Mouse (Mus musculus): ENCODE data around the gene Tex33. TPM values are rescaled to one million over a fixed set of nuclear protein-coding genes. Genes with fewer than 3 reads are reported as not detected.

Tex33 gene
- polyA plus RNA-seq, 1 experiment from 2014 or later: not detected

DNA sequence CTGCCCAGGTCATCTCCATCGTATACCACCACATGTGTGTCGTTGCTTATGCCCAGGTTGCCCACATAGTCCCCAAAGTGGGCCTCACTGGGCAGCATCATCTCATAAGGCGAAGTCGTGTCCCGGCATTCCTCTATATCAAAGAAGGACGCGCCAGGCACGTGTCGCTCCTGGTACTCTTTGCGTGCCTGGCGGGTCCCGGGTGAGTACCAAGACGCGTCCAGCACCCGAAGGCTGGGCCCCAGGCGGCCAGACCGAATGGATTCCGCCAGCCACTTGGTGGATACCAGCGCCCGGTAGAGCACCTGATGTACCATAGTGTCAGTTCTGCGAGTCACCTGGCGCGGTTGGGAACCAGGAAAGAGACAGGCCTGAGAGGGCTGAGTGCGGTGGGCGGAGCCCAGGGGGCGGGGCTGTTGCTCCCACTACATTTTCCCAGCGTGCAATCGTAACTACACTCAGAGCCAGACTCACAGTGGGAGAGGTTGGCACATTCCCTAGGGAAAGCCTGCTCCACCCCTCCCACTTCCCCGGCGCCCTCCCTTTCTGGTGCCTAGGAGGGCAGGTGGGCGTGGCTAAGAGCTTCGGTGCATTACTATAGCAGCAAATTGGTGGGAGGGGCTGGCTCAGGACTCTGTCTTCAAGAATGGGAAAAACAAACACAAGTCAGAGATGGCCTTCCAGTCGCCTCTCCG, 10.0 kb upstream of the Tex33 start, which contains the start of gene Tst:
TSS of gene Tst (minus strand) at position 391 of the 695 bp plus-strand sequence.
- WGBS: 1% methylated on average over 34 of the region's 34 CpGs
- Histone ChIP-seq H3K36me3 (ENCODE audit: control insufficient read depth, insufficient read depth, low read length) (no peaks in the 10 kb centered on the region), H3K27ac (ENCODE audit: low read length) (peak within 1 kb of the TSS; percentile 100), H3K4me1 (replicated peaks; ENCODE audit: control insufficient read depth, insufficient read depth, low read length) (peaks cover 57% of the 10 kb centered on the region), H3K4me2 (ENCODE audit: low read depth, low read length) (peak within 1 kb of the TSS; percentile 69), H3K27me3 (ENCODE audit: control insufficient read depth, insufficient read depth, low read depth, low read length) (peaks cover 14% of the 10 kb centered on the region), H3K4me3 (ENCODE audit: low read length) (peak within 1 kb of the TSS; percentile 81), H3K9ac (ENCODE audit: low read length) (peak within 1 kb of the TSS; percentile 84), H3K9me3 (ENCODE audit: control insufficient read depth, low read length) (no peaks in the 10 kb centered on the region)
- peak; percentile 82 for ATAC-seq (ENCODE audit: low read depth)

DNA sequence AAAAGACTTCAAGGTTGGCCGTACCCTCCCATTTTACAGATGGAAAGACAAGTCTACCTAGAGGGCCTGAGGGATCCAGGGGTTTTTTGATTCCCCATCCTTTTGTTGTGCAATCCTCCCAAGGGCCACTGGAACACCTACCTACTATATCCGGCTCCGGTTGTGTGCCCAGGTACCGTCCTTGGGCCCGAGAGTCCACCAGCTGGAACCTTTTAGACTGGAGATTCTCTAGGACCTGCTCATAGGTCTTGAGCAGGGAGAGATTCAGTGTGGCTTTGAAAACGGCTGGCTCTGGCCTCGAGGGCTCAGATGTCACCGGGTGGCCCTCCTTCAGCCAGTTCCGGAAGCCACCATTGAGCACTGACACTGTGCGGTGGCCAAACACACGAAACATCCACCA, 9.4 kb upstream of the Tex33 start:
- WGBS: 46% methylated on average over 11 of the region's 11 CpGs
- peak overlapping the region; percentile 84 for H3K9ac ChIP-seq (ENCODE audit: low read length)
- ATAC-seq (ENCODE audit: low read depth): no peak
- peak overlapping the region; percentile 81 for H3K4me3 ChIP-seq (ENCODE audit: low read length)
- peak overlapping the region; percentile 100 for H3K27ac ChIP-seq (ENCODE audit: low read length)
- H3K27me3 ChIP-seq (ENCODE audit: control insufficient read depth, insufficient read depth, low read depth, low read length): peaks cover 8% of the 10 kb centered on the region; the same call in 1 of the 2 replicates
- peak overlapping the region; percentile 69 for H3K4me2 ChIP-seq (ENCODE audit: low read depth, low read length)
- H3K36me3 ChIP-seq (ENCODE audit: control insufficient read depth, insufficient read depth, low read length): no peaks in the 10 kb centered on the region
- no peaks in the 10 kb centered on the region for H3K9me3 ChIP-seq (ENCODE audit: control insufficient read depth, low read length)
- H3K4me1 ChIP-seq (replicated peaks; ENCODE audit: control insufficient read depth, insufficient read depth, low read length): peaks cover 54% of the 10 kb centered on the region

- Histone ChIP-seq H3K9me3 (ENCODE audit: control insufficient read depth, low read length) (no peaks in the 10 kb centered on the region), H3K4me3 (ENCODE audit: low read length) (peak overlapping the region; percentile 81), H3K9ac (ENCODE audit: low read length) (peak overlapping the region; percentile 84), H3K27me3 (ENCODE audit: control insufficient read depth, insufficient read depth, low read depth, low read length) (no peaks in the 10 kb centered on the region), H3K36me3 (ENCODE audit: control insufficient read depth, insufficient read depth, low read length) (0 out of 2 replicates have a peak, but pooled peaks cover 1% of the 10 kb centered on the region), H3K4me1 (replicated peaks; ENCODE audit: control insufficient read depth, insufficient read depth, low read length) (peaks cover 49% of the 10 kb centered on the region), H3K27ac (ENCODE audit: low read length) (peak overlapping the region; percentile 100), H3K4me2 (ENCODE audit: low read depth, low read length) (peak overlapping the region; percentile 69)
- ATAC-seq (ENCODE audit: low read depth): no peak
- WGBS: 17% methylated on average over 1 of the region's 1 CpGs
Observed at GRCm38 (mm10) chr15:78403896-78404295, 8.2 kb upstream of the Tex33 start.

DNA sequence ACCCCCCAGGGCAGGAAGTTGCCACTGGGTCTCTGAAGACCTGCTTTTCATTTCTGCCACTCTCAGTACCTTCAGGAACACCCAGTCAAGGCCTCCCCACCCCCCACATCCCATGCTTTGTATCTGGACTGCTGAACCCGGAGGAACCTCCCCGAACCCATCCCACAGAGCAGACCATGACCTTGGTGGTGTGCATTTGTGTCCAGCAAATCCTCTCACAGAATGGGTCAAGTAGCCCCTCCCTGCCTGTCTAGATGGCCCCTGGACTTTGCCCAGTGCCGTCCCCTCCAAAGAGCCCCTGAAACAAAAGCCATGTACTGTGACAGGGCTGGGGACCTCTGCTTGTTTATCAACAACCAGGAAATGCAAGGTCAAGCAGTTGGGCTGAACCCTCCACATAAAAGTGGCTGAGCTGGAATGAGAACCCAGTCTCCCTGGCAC, 7.6 kb upstream of the Tex33 start:
- 0 out of 2 replicates have a peak, but pooled peaks cover 2% of the 10 kb centered on the region for H3K36me3 ChIP-seq (ENCODE audit: control insufficient read depth, insufficient read depth, low read length)
- no peaks in the 10 kb centered on the region for H3K27me3 ChIP-seq (ENCODE audit: control insufficient read depth, insufficient read depth, low read depth, low read length)
- ATAC-seq (ENCODE audit: low read depth): no peak
- 24% methylated on average over 3 of the region's 3 CpGs for whole genome bisulfite sequencing
- H3K27ac ChIP-seq (ENCODE audit: low read length): peak overlapping the region; percentile 100
- H3K9me3 ChIP-seq (ENCODE audit: control insufficient read depth, low read length): no peaks in the 10 kb centered on the region
- peak overlapping the region; percentile 84 for H3K9ac ChIP-seq (ENCODE audit: low read length)
- H3K4me1 ChIP-seq (replicated peaks; ENCODE audit: control insufficient read depth, insufficient read depth, low read length): peaks cover 49% of the 10 kb centered on the region
- peak overlapping the region; percentile 69 for H3K4me2 ChIP-seq (ENCODE audit: low read depth, low read length)
- H3K4me3 ChIP-seq (ENCODE audit: low read length): peak overlapping the region; percentile 81

- Histone ChIP-seq H3K9ac (ENCODE audit: low read length) (peak overlapping the region; percentile 58), H3K27me3 (ENCODE audit: control insufficient read depth, insufficient read depth, low read depth, low read length) (no peaks in the 10 kb centered on the region), H3K4me3 (ENCODE audit: low read length) (0 out of 2 replicates have a peak overlapping the region, but pooled peaks have one; percentile 3), H3K4me2 (ENCODE audit: low read depth, low read length) (peak overlapping the region; percentile 69), H3K36me3 (ENCODE audit: control insufficient read depth, insufficient read depth, low read length) (0 out of 2 replicates have a peak, but pooled peaks cover 2% of the 10 kb centered on the region), H3K27ac (ENCODE audit: low read length) (peak overlapping the region; percentile 100), H3K9me3 (ENCODE audit: control insufficient read depth, low read length) (no peaks in the 10 kb centered on the region), H3K4me1 (replicated peaks; ENCODE audit: control insufficient read depth, insufficient read depth, low read length) (peaks cover 41% of the 10 kb centered on the region)
- 40% methylated on average over 7 of the region's 7 CpGs for WGBS
- ATAC-seq (ENCODE audit: low read depth): peak; percentile 42
Observed at GRCm38 (mm10) chr15:78402423-78402822, 6.7 kb upstream of the Tex33 start.

- Histone ChIP-seq H3K4me2 (ENCODE audit: low read depth, low read length) (peak overlapping the region; percentile 69), H3K9me3 (ENCODE audit: control insufficient read depth, low read length) (no peaks in the 10 kb centered on the region), H3K4me1 (replicated peaks; ENCODE audit: control insufficient read depth, insufficient read depth, low read length) (peaks cover 41% of the 10 kb centered on the region), H3K36me3 (ENCODE audit: control insufficient read depth, insufficient read depth, low read length) (0 out of 2 replicates have a peak, but pooled peaks cover 2% of the 10 kb centered on the region), H3K27me3 (ENCODE audit: control insufficient read depth, insufficient read depth, low read depth, low read length) (no peaks in the 10 kb centered on the region), H3K4me3 (ENCODE audit: low read length) (0 out of 2 replicates have a peak overlapping the region, but pooled peaks have one; percentile 3), H3K9ac (ENCODE audit: low read length) (peak overlapping the region; percentile 58), H3K27ac (ENCODE audit: low read length) (peak overlapping the region; percentile 100)
- ATAC-seq (ENCODE audit: low read depth): 0 out of 2 replicates have a peak, but pooled peaks have one; percentile 4
- WGBS: 22% methylated on average over 4 of the region's 4 CpGs
Observed at GRCm38 (mm10) chr15:78401921-78402320, 6.2 kb upstream of the Tex33 start.

DNA sequence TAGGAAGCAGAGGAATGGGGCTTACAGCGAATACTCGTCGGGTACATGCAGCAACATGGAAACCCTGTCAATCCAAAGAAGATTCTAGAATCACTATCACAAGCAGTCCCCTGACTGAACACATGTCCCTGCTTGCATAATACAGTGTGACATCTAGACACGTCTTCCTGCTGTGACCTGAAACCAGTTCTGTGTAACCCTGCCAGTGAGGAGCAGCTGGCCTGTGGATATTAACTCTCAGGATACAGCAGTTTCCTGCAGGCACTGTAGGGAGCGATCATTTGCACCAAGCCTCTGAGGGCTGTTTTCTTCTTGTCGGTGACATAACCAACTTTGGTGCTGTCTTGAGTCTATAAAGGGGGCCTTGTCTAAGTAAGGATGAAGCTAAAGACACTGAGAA, 5.6 kb upstream of the Tex33 start:
- H3K4me2 ChIP-seq (ENCODE audit: low read depth, low read length): peak overlapping the region; percentile 69; the same call in 1 of the 2 replicates
- H3K9ac ChIP-seq (ENCODE audit: low read length): peak overlapping the region; percentile 58
- H3K27ac ChIP-seq (ENCODE audit: low read length): peak overlapping the region; percentile 100
- H3K4me3 ChIP-seq (ENCODE audit: low read length): no peak overlapping the region
- H3K36me3 ChIP-seq (ENCODE audit: control insufficient read depth, insufficient read depth, low read length): 0 out of 2 replicates have a peak, but pooled peaks cover 2% of the 10 kb centered on the region
- ATAC-seq (ENCODE audit: low read depth): no peak
- peaks cover 41% of the 10 kb centered on the region for H3K4me1 ChIP-seq (replicated peaks; ENCODE audit: control insufficient read depth, insufficient read depth, low read length)
- H3K27me3 ChIP-seq (ENCODE audit: control insufficient read depth, insufficient read depth, low read depth, low read length): no peaks in the 10 kb centered on the region
- 61% methylated on average over 6 of the region's 6 CpGs for WGBS
- no peaks in the 10 kb centered on the region for H3K9me3 ChIP-seq (ENCODE audit: control insufficient read depth, low read length)

DNA sequence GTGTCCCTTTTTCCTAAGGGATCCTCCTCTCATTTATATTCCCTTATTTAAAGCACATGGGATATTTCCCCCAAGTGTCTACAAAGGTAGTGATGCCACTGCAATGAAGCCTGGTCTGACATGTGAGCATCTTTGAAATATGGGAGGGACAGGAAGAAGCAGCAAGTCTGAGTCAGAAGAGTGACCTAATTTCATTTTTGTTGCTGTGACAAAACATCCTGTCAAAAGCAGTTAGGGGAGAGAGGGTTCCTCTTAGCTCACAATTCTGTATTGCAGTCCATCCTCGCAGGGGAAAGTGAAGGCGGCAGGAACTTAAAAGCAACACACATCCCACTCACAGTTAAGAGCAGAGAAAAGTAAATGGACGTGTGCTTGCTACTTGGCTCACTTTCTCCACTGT, 4.9 kb downstream of the Tex33 start:
- H3K4me2 ChIP-seq (ENCODE audit: low read depth, low read length): no peak overlapping the region
- no peak overlapping the region for H3K4me3 ChIP-seq (ENCODE audit: low read length)
- no peak overlapping the region for H3K9ac ChIP-seq (ENCODE audit: low read length)
- H3K27ac ChIP-seq (ENCODE audit: low read length): no peak overlapping the region
- no peaks in the 10 kb centered on the region for H3K4me1 ChIP-seq (replicated peaks; ENCODE audit: control insufficient read depth, insufficient read depth, low read length)
- WGBS: 76% methylated on average over 3 of the region's 3 CpGs
- no peak for ATAC-seq (ENCODE audit: low read depth)
- no peaks in the 10 kb centered on the region for H3K9me3 ChIP-seq (ENCODE audit: control insufficient read depth, low read length)
- H3K36me3 ChIP-seq (ENCODE audit: control insufficient read depth, insufficient read depth, low read length): no peaks in the 10 kb centered on the region
- no peaks in the 10 kb centered on the region for H3K27me3 ChIP-seq (ENCODE audit: control insufficient read depth, insufficient read depth, low read depth, low read length)

- Histone ChIP-seq H3K9ac (ENCODE audit: low read length) (no peak overlapping the region), H3K4me3 (ENCODE audit: low read length) (no peak overlapping the region), H3K27me3 (ENCODE audit: control insufficient read depth, insufficient read depth, low read depth, low read length) (no peaks in the 10 kb centered on the region), H3K36me3 (ENCODE audit: control insufficient read depth, insufficient read depth, low read length) (no peaks in the 10 kb centered on the region), H3K27ac (ENCODE audit: low read length) (no peak overlapping the region), H3K4me2 (ENCODE audit: low read depth, low read length) (no peak overlapping the region), H3K9me3 (ENCODE audit: control insufficient read depth, low read length) (no peaks in the 10 kb centered on the region), H3K4me1 (replicated peaks; ENCODE audit: control insufficient read depth, insufficient read depth, low read length) (peaks cover 11% of the 10 kb centered on the region)
- 89% methylated on average over 1 of the region's 1 CpGs for WGBS
- ATAC-seq (ENCODE audit: low read depth): no peak
Observed at GRCm38 (mm10) chr15:78385564-78385963, 10.1 kb downstream of the Tex33 start.
